Mouse (Mus musculus): ENCODE data around the gene Gramd4. TPM values are rescaled to one million over a fixed set of nuclear protein-coding genes. Genes with fewer than 3 reads are reported as not detected.

Gramd4 gene
- polyA plus RNA-seq, 1 experiment from 2014 or later, result 7.6 TPM

- 63% methylated on average over 9 of the region's 9 CpGs for WGBS
- no peaks in the 10 kb centered on the region for H3K4me1 ChIP-seq (ENCODE audit: control insufficient read depth, insufficient read depth, low read length)
- H3K4me2 ChIP-seq (ENCODE audit: low read depth, low read length), result no peak overlapping the region
- DNase-seq (ENCODE audit: low spot score) (no peak), ATAC-seq (ENCODE audit: low read depth) (no peak)
- no peak overlapping the region for H3K4me3 ChIP-seq (ENCODE audit: low read depth, low read length)
- H3K9ac ChIP-seq (ENCODE audit: low read depth, low read length), result no peak overlapping the region
- no peak overlapping the region for H3K27ac ChIP-seq (replicated peaks; ENCODE audit: low read depth, low read length)
- peaks cover 8% of the 10 kb centered on the region; the same call in 1 of the 2 replicates for H3K9me3 ChIP-seq (ENCODE audit: control insufficient read depth, low read length)
- H3K36me3 ChIP-seq (ENCODE audit: control insufficient read depth, insufficient read depth, low read length), result no peaks in the 10 kb centered on the region
- no peaks in the 10 kb centered on the region for H3K27me3 ChIP-seq (replicated peaks; ENCODE audit: control insufficient read depth, insufficient read depth, low read length)
These were observed 36.2 kb upstream of the Gramd4 start for GRCm38 (mm10) chr15:86021301-86021700.

- ATAC-seq (ENCODE audit: low read depth) (no peak), DNase-seq (ENCODE audit: low spot score) (no peak)
- Histone ChIP-seq H3K27me3 (replicated peaks; ENCODE audit: control insufficient read depth, insufficient read depth, low read length) (no peaks in the 10 kb centered on the region), H3K4me2 (ENCODE audit: low read depth, low read length) (no peak overlapping the region), H3K4me1 (ENCODE audit: control insufficient read depth, insufficient read depth, low read length) (no peaks in the 10 kb centered on the region), H3K9ac (ENCODE audit: low read depth, low read length) (no peak overlapping the region), H3K36me3 (ENCODE audit: control insufficient read depth, insufficient read depth, low read length) (no peaks in the 10 kb centered on the region), H3K9me3 (ENCODE audit: control insufficient read depth, low read length) (peaks cover 8% of the 10 kb centered on the region; the same call in 1 of the 2 replicates), H3K4me3 (ENCODE audit: low read depth, low read length) (no peak overlapping the region), H3K27ac (replicated peaks; ENCODE audit: low read depth, low read length) (no peak overlapping the region)
- WGBS, result 76% methylated on average over 9 of the region's 9 CpGs
These were observed 35.5 kb upstream of the Gramd4 start for GRCm38 (mm10) chr15:86021971-86022370.

- Histone ChIP-seq H3K27me3 (replicated peaks; ENCODE audit: control insufficient read depth, insufficient read depth, low read length) (peaks cover 12% of the 10 kb centered on the region), H3K9ac (ENCODE audit: low read depth, low read length) (0 out of 2 replicates have a peak overlapping the region, but pooled peaks have one; percentile 0), H3K4me3 (ENCODE audit: low read depth, low read length) (no peak overlapping the region), H3K36me3 (ENCODE audit: control insufficient read depth, insufficient read depth, low read length) (peaks cover 16% of the 10 kb centered on the region; the same call in 1 of the 2 replicates), H3K9me3 (ENCODE audit: control insufficient read depth, low read length) (peaks cover 11% of the 10 kb centered on the region; the same call in 1 of the 2 replicates), H3K4me2 (ENCODE audit: low read depth, low read length) (peak overlapping the region; percentile 41), H3K27ac (replicated peaks; ENCODE audit: low read depth, low read length) (no peak overlapping the region), H3K4me1 (ENCODE audit: control insufficient read depth, insufficient read depth, low read length) (peaks cover 2% of the 10 kb centered on the region; the same call in 1 of the 2 replicates)
- ATAC-seq (ENCODE audit: low read depth) (no peak), DNase-seq (ENCODE audit: low spot score) (no peak)
- 60% methylated on average over 8 of the region's 8 CpGs for WGBS
These were observed 29.6 kb upstream of the Gramd4 start for GRCm38 (mm10) chr15:86027871-86028270.

- WGBS, result 74% methylated on average over 10 of the region's 14 CpGs
- Histone ChIP-seq H3K27ac (replicated peaks; ENCODE audit: low read depth, low read length) (no peak overlapping the region), H3K9ac (ENCODE audit: low read depth, low read length) (no peak overlapping the region), H3K9me3 (ENCODE audit: control insufficient read depth, low read length) (peaks cover 11% of the 10 kb centered on the region; the same call in 1 of the 2 replicates), H3K4me3 (ENCODE audit: low read depth, low read length) (peak overlapping the region; percentile 12), H3K27me3 (replicated peaks; ENCODE audit: control insufficient read depth, insufficient read depth, low read length) (peaks cover 22% of the 10 kb centered on the region), H3K36me3 (ENCODE audit: control insufficient read depth, insufficient read depth, low read length) (peaks cover 16% of the 10 kb centered on the region; the same call in 1 of the 2 replicates), H3K4me1 (ENCODE audit: control insufficient read depth, insufficient read depth, low read length) (peaks cover 4% of the 10 kb centered on the region; the same call in 1 of the 2 replicates), H3K4me2 (ENCODE audit: low read depth, low read length) (peak overlapping the region; percentile 41)
- DNase-seq (ENCODE audit: low spot score), result no peak
- ATAC-seq (ENCODE audit: low read depth), result no peak
These were observed 27.5 kb upstream of the Gramd4 start for GRCm38 (mm10) chr15:86029981-86030380.

- Histone ChIP-seq H3K4me3 (ENCODE audit: low read depth, low read length) (peak overlapping the region; percentile 66), H3K9ac (ENCODE audit: low read depth, low read length) (peak overlapping the region; percentile 69), H3K27me3 (replicated peaks; ENCODE audit: control insufficient read depth, insufficient read depth, low read length) (peaks cover 25% of the 10 kb centered on the region), H3K36me3 (ENCODE audit: control insufficient read depth, insufficient read depth, low read length) (peaks cover 16% of the 10 kb centered on the region; the same call in 1 of the 2 replicates), H3K4me2 (ENCODE audit: low read depth, low read length) (peak overlapping the region; percentile 87), H3K27ac (replicated peaks; ENCODE audit: low read depth, low read length) (no peak overlapping the region), H3K9me3 (ENCODE audit: control insufficient read depth, low read length) (peaks cover 11% of the 10 kb centered on the region; the same call in 1 of the 2 replicates), H3K4me1 (ENCODE audit: control insufficient read depth, insufficient read depth, low read length) (peaks cover 4% of the 10 kb centered on the region; the same call in 1 of the 2 replicates)
- no peak for DNase-seq (ENCODE audit: low spot score)
- no peak for ATAC-seq (ENCODE audit: low read depth)
- 3% methylated on average over 29 of the region's 38 CpGs for WGBS
These were observed 24.7 kb upstream of the Gramd4 start for GRCm38 (mm10) chr15:86032811-86033190.

- peaks cover 4% of the 10 kb centered on the region; the same call in 1 of the 2 replicates for H3K4me1 ChIP-seq (ENCODE audit: control insufficient read depth, insufficient read depth, low read length)
- DNase-seq (ENCODE audit: low spot score), result no peak
- no peak for ATAC-seq (ENCODE audit: low read depth)
- peaks cover 11% of the 10 kb centered on the region; the same call in 1 of the 2 replicates for H3K9me3 ChIP-seq (ENCODE audit: control insufficient read depth, low read length)
- 0% methylated on average over 12 of the region's 80 CpGs for WGBS
- H3K36me3 ChIP-seq (ENCODE audit: control insufficient read depth, insufficient read depth, low read length), result peaks cover 16% of the 10 kb centered on the region; the same call in 1 of the 2 replicates
- peak within 1 kb of the TSS; percentile 87 for H3K4me2 ChIP-seq (ENCODE audit: low read depth, low read length)
- peak within 1 kb of the TSS; percentile 66 for H3K4me3 ChIP-seq (ENCODE audit: low read depth, low read length)
- H3K27me3 ChIP-seq (replicated peaks; ENCODE audit: control insufficient read depth, insufficient read depth, low read length), result peaks cover 25% of the 10 kb centered on the region
- peak within 1 kb of the TSS; percentile 79 for H3K27ac ChIP-seq (replicated peaks; ENCODE audit: low read depth, low read length)
- H3K9ac ChIP-seq (ENCODE audit: low read depth, low read length), result peak within 1 kb of the TSS; percentile 69
These were observed 24.2 kb upstream of the Gramd4 start, which contains the start of gene Celsr1 for GRCm38 (mm10) chr15:86033191-86033841. Gene Celsr1, minus strand, starts transcription at chr15:86033777.

GRCm38 (mm10) chr15:86034021-86034523 lies 23.4 kb upstream of the Gramd4 start:
- Histone ChIP-seq H3K36me3 (ENCODE audit: control insufficient read depth, insufficient read depth, low read length) (peaks cover 16% of the 10 kb centered on the region; the same call in 1 of the 2 replicates), H3K9ac (ENCODE audit: low read depth, low read length) (peak overlapping the region; percentile 69), H3K9me3 (ENCODE audit: control insufficient read depth, low read length) (peaks cover 11% of the 10 kb centered on the region; the same call in 1 of the 2 replicates), H3K27me3 (replicated peaks; ENCODE audit: control insufficient read depth, insufficient read depth, low read length) (peaks cover 25% of the 10 kb centered on the region), H3K4me2 (ENCODE audit: low read depth, low read length) (peak overlapping the region; percentile 87), H3K4me1 (ENCODE audit: control insufficient read depth, insufficient read depth, low read length) (peaks cover 4% of the 10 kb centered on the region; the same call in 1 of the 2 replicates), H3K27ac (replicated peaks; ENCODE audit: low read depth, low read length) (peak overlapping the region; percentile 79), H3K4me3 (ENCODE audit: low read depth, low read length) (peak overlapping the region; percentile 66)
- 0% methylated on average over 10 of the region's 44 CpGs for WGBS
- ATAC-seq (ENCODE audit: low read depth) (peak; percentile 90), DNase-seq (ENCODE audit: low spot score) (peak; percentile 91)

GRCm38 (mm10) chr15:86034781-86035360 lies 22.6 kb upstream of the Gramd4 start:
- DNase-seq (ENCODE audit: low spot score), result peak; percentile 72
- Histone ChIP-seq H3K9me3 (ENCODE audit: control insufficient read depth, low read length) (peaks cover 11% of the 10 kb centered on the region; the same call in 1 of the 2 replicates), H3K36me3 (ENCODE audit: control insufficient read depth, insufficient read depth, low read length) (peaks cover 16% of the 10 kb centered on the region; the same call in 1 of the 2 replicates), H3K27ac (replicated peaks; ENCODE audit: low read depth, low read length) (peak overlapping the region; percentile 28), H3K9ac (ENCODE audit: low read depth, low read length) (0 out of 2 replicates have a peak overlapping the region, but pooled peaks have one; percentile 69), H3K4me2 (ENCODE audit: low read depth, low read length) (peak overlapping the region; percentile 87), H3K4me1 (ENCODE audit: control insufficient read depth, insufficient read depth, low read length) (peaks cover 4% of the 10 kb centered on the region; the same call in 1 of the 2 replicates), H3K4me3 (ENCODE audit: low read depth, low read length) (peak overlapping the region; percentile 66), H3K27me3 (replicated peaks; ENCODE audit: control insufficient read depth, insufficient read depth, low read length) (peaks cover 25% of the 10 kb centered on the region)
- 5% methylated on average over 12 of the region's 12 CpGs for WGBS
- ATAC-seq (ENCODE audit: low read depth), result peak; percentile 10
